In genomic region chr8:35152585-35152984, GRCm38 (mm10) we compare ENCODE assay signal across 18 mouse cellular contexts.
DNase-seq lines count a peak whose midpoint lies in the region; ATAC-seq and TF ChIP-seq lines count a peak whose summit lies in the region.
"Had no signal": no experiment of that assay in that cellular context is flagged by ENCODE, and none has a peak within 500 bp of the region (broad histone marks: within the 10 kb centered on the region; RNA-seq: fewer than 3 reads in every experiment).

No protein-coding gene starts in this region.

- no peaks in the 10 kb centered on the region for H3K36me3 ChIP-seq in kidney, embryonic 14.5 days (ENCODE audit: control insufficient read depth, insufficient read depth, low read length)
- H3K36me3 ChIP-seq in midbrain, embryonic 11.5 days (ENCODE audit: control insufficient read depth, insufficient read depth, low read length), result no peaks in the 10 kb centered on the region
- no peaks in the 10 kb centered on the region for H3K36me3 ChIP-seq in midbrain, postnatal 0 days (ENCODE audit: insufficient read depth, low read length)
- H3K36me3 ChIP-seq: embryonic facial prominence, embryonic 10.5 days; heart, embryonic 12.5 days; hindbrain, embryonic 15.5 days had no signal

- H3K4me3 ChIP-seq in kidney, embryonic 14.5 days (ENCODE audit: low read length), result no peak overlapping the region
- H3K4me3 ChIP-seq in midbrain, embryonic 11.5 days (ENCODE audit: low read depth, low read length), result no peak overlapping the region
- H3K4me3 ChIP-seq in midbrain, postnatal 0 days (ENCODE audit: low read depth, low read length), result no peak overlapping the region
- H3K4me3 ChIP-seq: embryonic facial prominence, embryonic 10.5 days; forebrain, embryonic 13.5 days; heart, embryonic 12.5 days; hindbrain, embryonic 15.5 days had no signal

- H3K4me2 ChIP-seq in kidney, embryonic 14.5 days (replicated peaks; ENCODE audit: low read depth, low read length), result no peak overlapping the region
- H3K4me2 ChIP-seq in midbrain, embryonic 11.5 days, result no peak overlapping the region
- H3K4me2 ChIP-seq in midbrain, postnatal 0 days (ENCODE audit: low read depth, low read length, poor library complexity, severe bottlenecking), result no peak overlapping the region
- H3K4me2 ChIP-seq: forebrain, embryonic 13.5 days; heart, embryonic 12.5 days; hindbrain, embryonic 15.5 days had no signal

- no peaks in the 10 kb centered on the region for H3K9me3 ChIP-seq in kidney, embryonic 14.5 days (ENCODE audit: control insufficient read depth, low read length)
- H3K9me3 ChIP-seq in midbrain, embryonic 11.5 days (ENCODE audit: control insufficient read depth, low read length), result no peaks in the 10 kb centered on the region
- no peaks in the 10 kb centered on the region for H3K9me3 ChIP-seq in midbrain, postnatal 0 days (ENCODE audit: low read length)
- H3K9me3 ChIP-seq: embryonic facial prominence, embryonic 10.5 days; forebrain, embryonic 13.5 days; heart, embryonic 12.5 days; hindbrain, embryonic 15.5 days had no signal

- DNase-seq in cerebellum, postnatal 25 days, result peak; percentile 25 to 43
- DNase-seq in cerebellum, adult 11 months, result no peak
- no peak for DNase-seq in kidney, postnatal 10 days
- peak; percentile 31 for DNase-seq in midbrain, embryonic 11.5 days (ENCODE audit: low spot score, missing footprints)
- DNase-seq in midbrain, postnatal 0 days (ENCODE audit: low spot score), result no peak
- no peak for DNase-seq in right cerebral cortex, postnatal 36 days (ENCODE audit: low spot score in 2 of 2)
- DNase-seq: adrenal gland, adult 2 months; adrenal gland, postnatal 25 days; cerebellum, adult 11-12 months; forebrain, postnatal 0 days; gastrocnemius, postnatal 14 days; heart, postnatal 36 days had no signal

- no peak overlapping the region for H3K9ac ChIP-seq in kidney, embryonic 14.5 days (ENCODE audit: low read depth, low read length)
- H3K9ac ChIP-seq in midbrain, embryonic 11.5 days (ENCODE audit: low read length), result no peak overlapping the region
- no peak overlapping the region for H3K9ac ChIP-seq in midbrain, postnatal 0 days (replicated peaks; ENCODE audit: low read length, poor library complexity, severe bottlenecking)
- H3K9ac ChIP-seq: forebrain, embryonic 13.5 days; forebrain, postnatal 0 days; heart, embryonic 12.5 days; hindbrain, embryonic 15.5 days had no signal

- TF ChIP-seq CTCF in midbrain, postnatal 0 days (IDR thresholded peaks at IDR 0.05), result no peak

- peak; percentile 77 for ATAC-seq in kidney, embryonic 14.5 days (ENCODE audit: low FRiP score, low TSS enrichment)
- no peak for ATAC-seq in midbrain, embryonic 11.5 days (ENCODE audit: low FRiP score)
- ATAC-seq in midbrain, postnatal 0 days (ENCODE audit: low FRiP score), result no peak
- ATAC-seq: forebrain, embryonic 13.5 days; forebrain, postnatal 0 days; intestine, embryonic 16.5 days had no signal

- WGBS in kidney, embryonic 14.5 days, result 17% methylated on average over 8 of the region's 8 CpGs
- 83% methylated on average over 8 of the region's 8 CpGs for WGBS in midbrain, embryonic 11.5 days
- WGBS in midbrain, postnatal 0 days, result 82% methylated on average over 8 of the region's 8 CpGs

- no peak overlapping the region for H3K27ac ChIP-seq in kidney, embryonic 14.5 days (ENCODE audit: low read depth, low read length)
- no peak overlapping the region for H3K27ac ChIP-seq in midbrain, embryonic 11.5 days (ENCODE audit: low read depth, low read length)
- H3K27ac ChIP-seq in midbrain, postnatal 0 days (ENCODE audit: low read depth, low read length), result no peak overlapping the region
- H3K27ac ChIP-seq: embryonic facial prominence, embryonic 10.5 days; forebrain, embryonic 13.5 days; hindbrain, embryonic 15.5 days had no signal

- no peaks in the 10 kb centered on the region for H3K4me1 ChIP-seq in kidney, embryonic 14.5 days (ENCODE audit: control insufficient read depth, insufficient read depth, low read length)
- H3K4me1 ChIP-seq in midbrain, embryonic 11.5 days (ENCODE audit: control insufficient read depth, insufficient read depth, low read length), result peaks cover 7% of the 10 kb centered on the region; the same call in 1 of the 2 replicates
- no peaks in the 10 kb centered on the region for H3K4me1 ChIP-seq in midbrain, postnatal 0 days (ENCODE audit: insufficient read depth, low read length)
- H3K4me1 ChIP-seq: forebrain, embryonic 13.5 days; heart, embryonic 12.5 days; hindbrain, embryonic 15.5 days had no signal

- no peaks in the 10 kb centered on the region for H3K27me3 ChIP-seq in kidney, embryonic 14.5 days (ENCODE audit: control insufficient read depth, insufficient read depth, low read length)
- H3K27me3 ChIP-seq in midbrain, embryonic 11.5 days (ENCODE audit: control insufficient read depth, insufficient read depth, low read length), result no peaks in the 10 kb centered on the region
- no peaks in the 10 kb centered on the region for H3K27me3 ChIP-seq in midbrain, postnatal 0 days (ENCODE audit: insufficient read depth, low read length)
- H3K27me3 ChIP-seq: forebrain, embryonic 13.5 days; heart, embryonic 12.5 days; hindbrain, embryonic 15.5 days had no signal

Comparison
In these comparisons a context has a peak if more than half of its experiments do, and no peak if none do; other contexts are left out.
1. DNase-seq: peak in cerebellum, postnatal 25 days (2 of 2) and midbrain, embryonic 11.5 days (single experiment); none in cerebellum, adult 11 months (single experiment), kidney, postnatal 10 days (single experiment), midbrain, postnatal 0 days (single experiment) and right cerebral cortex, postnatal 36 days (0 of 2).